Mouse (Mus musculus) heart, embryonic 11.5 days (tissue): ENCODE data around the gene Slitrk3. TPM values are rescaled to one million over a fixed set of nuclear protein-coding genes. Genes with fewer than 3 reads are reported as not detected.
"Not testable (repeated sequence)": the region's sequence is repeated elsewhere in the genome, so short reads cannot be mapped to it uniquely, and the experiment has no call there.

Experiments
- ATAC-seq: fragments of 200-750 bp; cut with Nextera tagmentation; replicated peaks from 2 replicates; pipeline ENCODE4 v1.8.0; 2017; ENCODE audit warnings: moderate library complexity; ENCODE audit not compliant: insufficient number of reproducible peaks, low FRiP score, low TSS enrichment
- H3K27ac ChIP-seq: fragments of 300-500 bp; sonication (generic); 2 replicates; pipeline ENCODE4 v1.5.1; 2014; ENCODE audit warnings: mild to moderate bottlenecking, low read depth, low read length
- H3K27me3 ChIP-seq: fragments of 300-500 bp; sonication (generic); 2 replicates; pipeline ENCODE4 v1.6.1; 2014; ENCODE audit warnings: mild to moderate bottlenecking, low read length, mixed read lengths; ENCODE audit not compliant: control insufficient read depth, insufficient read depth
- H3K36me3 ChIP-seq: fragments of 300-500 bp; sonication (generic); 2 replicates; pipeline ENCODE4 v1.6.1; 2014; ENCODE audit warnings: mild to moderate bottlenecking, low read length, moderate library complexity, mixed read lengths; ENCODE audit not compliant: control insufficient read depth, insufficient read depth
- H3K4me1 ChIP-seq: fragments of 300-500 bp; sonication (generic); 2 replicates; pipeline ENCODE4 v1.6.1; 2014; ENCODE audit warnings: low read length; ENCODE audit not compliant: control insufficient read depth, insufficient read depth
- H3K4me2 ChIP-seq: fragments of 300-500 bp; sonication (generic); 2 replicates; pipeline ENCODE4 v1.6.1; 2014; ENCODE audit warnings: mild to moderate bottlenecking, moderate library complexity
- H3K4me3 ChIP-seq: fragments of 300-500 bp; sonication (generic); 2 replicates; pipeline ENCODE4 v1.5.1; 2014; ENCODE audit warnings: low read depth, low read length
- H3K9ac ChIP-seq: fragments of 300-500 bp; sonication (generic); 2 replicates; pipeline ENCODE4 v1.6.1; 2014; ENCODE audit warnings: mild to moderate bottlenecking, low read depth, low read length, moderate library complexity
- H3K9me3 ChIP-seq: fragments of 300-500 bp; sonication (generic); replicated peaks from 2 replicates; pipeline ENCODE4 v1.6.1; 2016; ENCODE audit warnings: low read length; ENCODE audit not compliant: control insufficient read depth
- WGBS: fragments of 180-500 bp; shearing (Covaris S2); extraction: QIAGEN DNeasy Blood & Tissue Kit; methylation state at CpG from one replicate; pipeline ENCODE4 v1.1.7; 2014; ENCODE audit not compliant: insufficient replicate concordance; 5-methylcytosine and 5-hydroxymethylcytosine counted together
- polyA plus RNA-seq: library from polyadenylated mRNA; unstranded; fragments of >200 nt; fragmentation: Nextera tagmentation; extraction: Ambion mirVana; gene quantifications from 2 replicates; pipeline ENCODE4 v1.2.1, GENCODE M21; 2014

Slitrk3 gene
- polyA plus RNA-seq = 0.13 and 0.16 TPM in 2 replicates

GRCm38 (mm10) chr3:73057197-73057811, at the start of gene Slitrk3:
Slitrk3 (minus strand) TSS chr3:73057803.
- ATAC-seq = no peak; the same call in 1 of the 2 replicates
- H3K4me1 ChIP-seq = no peaks in the 10 kb centered on the region
- peak within 1 kb of the TSS; percentile 95 for H3K4me2 ChIP-seq
- under 1% methylated on average over 44 of the region's 44 CpGs for WGBS
- no peaks in the 10 kb centered on the region for H3K36me3 ChIP-seq
- H3K9ac ChIP-seq = no peak within 1 kb of the TSS
- no peak within 1 kb of the TSS for H3K27ac ChIP-seq
- no peaks in the 10 kb centered on the region for H3K9me3 ChIP-seq
- peak within 1 kb of the TSS; percentile 61 for H3K4me3 ChIP-seq
- H3K27me3 ChIP-seq = peaks cover 50% of the 10 kb centered on the region

GRCm38 (mm10) chr3:73094445-73094844, 36.8 kb upstream of the Slitrk3 start:
- not testable (repeated sequence) for H3K9ac ChIP-seq, H3K9me3 ChIP-seq, ATAC-seq, H3K27ac ChIP-seq, H3K36me3 ChIP-seq, H3K4me2 ChIP-seq, H3K27me3 ChIP-seq, H3K4me1 ChIP-seq, H3K4me3 ChIP-seq
- 90% methylated on average over 2 of the region's 2 CpGs for WGBS

- no peaks in the 10 kb centered on the region for H3K27me3 ChIP-seq
- H3K9ac ChIP-seq = no peak overlapping the region
- H3K27ac ChIP-seq = no peak overlapping the region
- H3K9me3 ChIP-seq = no peaks in the 10 kb centered on the region
- H3K4me3 ChIP-seq = no peak overlapping the region
- ATAC-seq = no peak
- no peaks in the 10 kb centered on the region for H3K4me1 ChIP-seq
- no peaks in the 10 kb centered on the region for H3K36me3 ChIP-seq
- H3K4me2 ChIP-seq = no peak overlapping the region
- 55% methylated on average over 5 of the region's 5 CpGs for WGBS
These were observed 27.0 kb upstream of the Slitrk3 start for GRCm38 (mm10) chr3:73084620-73085019.

DNA sequence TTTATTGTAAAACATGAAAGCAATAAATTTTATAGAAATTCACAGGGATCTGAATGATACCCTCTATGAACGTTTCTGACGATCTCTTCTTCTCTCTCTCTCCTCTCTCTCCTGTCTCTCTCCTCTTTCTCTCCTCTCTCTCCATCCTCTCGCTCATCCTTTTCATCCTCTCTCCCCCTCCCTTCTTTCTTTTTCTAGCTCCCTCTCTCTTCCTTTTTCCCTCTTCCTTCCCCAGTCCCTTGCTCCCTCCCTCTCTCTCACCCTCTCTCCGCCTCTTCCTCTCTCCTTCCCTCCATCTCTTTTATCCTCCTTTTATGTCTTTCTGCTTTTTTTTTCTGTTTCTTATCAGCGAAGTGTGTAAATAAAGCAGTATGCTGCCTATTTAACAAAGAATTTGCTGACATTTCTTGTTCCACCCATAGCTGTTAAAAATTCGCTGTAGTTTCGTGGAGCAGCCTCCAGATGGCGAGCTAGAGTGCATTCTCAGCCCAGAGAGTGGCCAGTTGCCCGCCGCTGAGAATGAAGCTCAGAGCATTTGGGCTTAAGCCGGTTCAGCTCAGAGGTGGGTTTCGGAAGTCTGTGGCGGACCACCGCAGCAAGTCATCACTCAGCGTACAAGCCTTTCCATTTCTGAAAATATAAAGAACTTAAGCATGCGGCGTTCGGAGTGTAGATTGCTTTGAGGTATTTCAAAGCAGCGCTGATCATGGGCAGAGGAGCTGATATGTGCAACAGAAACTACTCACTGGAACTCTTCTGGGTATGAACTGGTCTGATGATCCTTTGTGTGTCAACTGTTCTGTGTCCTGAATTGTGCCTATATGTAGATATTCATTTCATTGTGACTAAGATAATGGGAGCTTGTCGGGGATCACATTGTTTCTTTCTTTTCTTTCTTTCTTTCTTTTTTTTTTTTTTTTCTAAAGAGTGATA, 8.5 kb upstream of the Slitrk3 start:
- no peak overlapping the region for H3K27ac ChIP-seq
- no peaks in the 10 kb centered on the region for H3K36me3 ChIP-seq
- peak overlapping the region; percentile 56 for H3K4me2 ChIP-seq
- WGBS = 15% methylated on average over 20 of the region's 20 CpGs
- no peaks in the 10 kb centered on the region for H3K4me1 ChIP-seq
- no peaks in the 10 kb centered on the region for H3K9me3 ChIP-seq
- H3K27me3 ChIP-seq = peaks cover 13% of the 10 kb centered on the region
- peak overlapping the region; percentile 24 for H3K4me3 ChIP-seq
- ATAC-seq = no peak
- no peak overlapping the region for H3K9ac ChIP-seq

- H3K9me3 ChIP-seq = no peaks in the 10 kb centered on the region
- peaks cover 50% of the 10 kb centered on the region for H3K27me3 ChIP-seq
- 15% methylated on average over 4 of the region's 4 CpGs for whole genome bisulfite sequencing
- H3K36me3 ChIP-seq = no peaks in the 10 kb centered on the region
- no peak overlapping the region for H3K27ac ChIP-seq
- no peak overlapping the region for H3K9ac ChIP-seq
- no peaks in the 10 kb centered on the region for H3K4me1 ChIP-seq
- peak overlapping the region; percentile 29 for H3K4me2 ChIP-seq
- H3K4me3 ChIP-seq = peak overlapping the region; percentile 61; the same call in 1 of the 2 replicates
- no peak for ATAC-seq
These were observed 587 bp upstream of the Slitrk3 start for GRCm38 (mm10) chr3:73058190-73058589.

DNA sequence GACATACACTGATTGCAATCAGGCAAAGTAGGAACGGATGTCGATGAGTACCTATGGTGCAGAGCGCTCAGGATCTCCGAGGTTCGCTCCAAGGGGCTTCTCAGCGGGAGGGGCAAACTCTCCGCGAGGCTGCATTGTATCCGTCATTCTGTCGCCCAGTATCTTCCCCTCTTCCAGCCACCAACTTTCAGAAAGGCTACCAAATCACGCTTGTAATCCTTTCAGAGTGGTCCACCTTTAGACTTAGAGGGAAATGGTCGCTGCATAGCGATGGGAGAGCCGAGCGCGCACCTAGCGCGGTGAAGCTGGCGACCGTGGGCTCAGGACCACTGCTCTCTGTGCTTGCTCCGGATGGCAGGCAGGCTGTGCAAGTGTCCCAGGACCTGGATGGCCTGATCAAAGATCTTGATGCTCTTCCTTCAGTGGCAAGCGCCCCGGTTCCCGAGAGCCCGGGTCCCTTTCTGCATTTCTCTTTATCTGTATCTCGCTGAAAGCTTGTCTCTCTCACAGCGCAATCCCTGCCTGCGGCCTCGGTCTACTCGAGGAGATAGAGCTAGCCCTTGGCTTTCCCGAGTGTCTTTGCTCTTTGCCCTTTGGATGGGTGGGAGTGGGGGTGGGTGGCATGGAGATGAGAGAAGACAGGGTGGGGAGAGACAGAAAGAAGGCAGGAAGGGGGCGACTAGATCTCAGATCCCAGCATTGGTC, 959 bp downstream of the Slitrk3 start:
- Histone ChIP-seq H3K4me3 (peak overlapping the region; percentile 61), H3K4me2 (peak overlapping the region; percentile 95), H3K9me3 (no peaks in the 10 kb centered on the region), H3K27me3 (peaks cover 44% of the 10 kb centered on the region), H3K36me3 (no peaks in the 10 kb centered on the region), H3K4me1 (no peaks in the 10 kb centered on the region), H3K9ac (no peak overlapping the region), H3K27ac (no peak overlapping the region)
- no peak for ATAC-seq
- WGBS = under 1% methylated on average over 32 of the region's 32 CpGs

DNA sequence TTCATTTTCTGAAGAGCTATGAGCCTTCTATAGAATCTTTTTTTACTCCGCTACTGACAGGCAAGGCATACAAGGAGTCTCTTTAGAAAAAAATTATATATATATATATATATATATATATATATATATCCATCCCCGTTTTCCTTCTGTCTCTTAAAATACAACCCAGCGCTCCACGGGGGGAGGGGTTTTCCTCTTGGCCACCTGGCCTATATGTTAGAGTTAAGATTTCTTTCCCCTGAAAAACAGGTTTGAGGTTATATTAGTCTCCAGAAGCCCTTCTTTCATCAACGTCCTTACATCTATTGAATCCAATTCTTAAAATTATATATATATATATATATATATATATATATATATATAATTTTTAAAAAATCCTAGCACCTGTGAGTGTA, 1.6 kb downstream of the Slitrk3 start:
- ATAC-seq = no peak
- Histone ChIP-seq H3K4me3 (no peak overlapping the region), H3K9ac (no peak overlapping the region), H3K27me3 (peaks cover 45% of the 10 kb centered on the region), H3K27ac (no peak overlapping the region), H3K9me3 (no peaks in the 10 kb centered on the region), H3K4me1 (no peaks in the 10 kb centered on the region), H3K36me3 (no peaks in the 10 kb centered on the region), H3K4me2 (no peak overlapping the region)
- WGBS = 41% methylated on average over 5 of the region's 5 CpGs

DNA sequence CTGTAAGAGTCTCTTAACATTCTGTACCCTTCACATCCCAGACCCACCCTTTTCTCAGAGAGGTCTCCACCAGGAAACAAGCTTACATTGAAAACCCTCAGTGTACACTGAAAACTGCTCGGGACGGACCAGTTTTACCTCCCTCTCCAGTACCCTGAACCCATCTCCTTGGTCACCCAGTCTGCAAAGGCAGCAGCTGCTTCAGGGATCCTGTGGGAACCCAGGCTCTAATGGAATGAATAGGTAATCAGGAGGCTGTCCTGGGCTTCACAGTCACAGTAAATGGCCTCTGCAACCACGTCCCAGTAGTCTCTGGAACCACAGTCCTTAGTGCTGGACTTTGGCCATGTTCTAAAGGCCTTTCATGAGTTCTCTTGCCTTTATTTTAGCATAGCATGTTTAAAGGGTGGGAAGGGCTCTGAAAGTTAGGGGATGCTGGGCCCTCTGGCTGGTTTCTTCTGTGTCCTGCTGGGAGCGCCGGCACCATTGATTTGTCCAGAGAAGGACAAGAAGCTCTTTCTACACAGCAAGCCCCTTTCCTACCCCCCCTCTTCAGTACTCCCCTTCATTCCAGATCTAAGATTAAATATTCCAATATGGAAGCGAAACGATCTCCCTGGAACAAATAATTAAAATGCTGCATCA, 2.1 kb downstream of the Slitrk3 start:
- WGBS = 34% methylated on average over 7 of the region's 7 CpGs
- H3K27me3 ChIP-seq = peaks cover 46% of the 10 kb centered on the region

More for the DNA sequence above, 2.1 kb downstream of the Slitrk3 start:
- ATAC-seq = no peak
- no peaks in the 10 kb centered on the region for H3K36me3 ChIP-seq
- H3K4me1 ChIP-seq = no peaks in the 10 kb centered on the region
- H3K9ac ChIP-seq = no peak overlapping the region
- H3K4me2 ChIP-seq = no peak overlapping the region
- no peak overlapping the region for H3K27ac ChIP-seq
- H3K4me3 ChIP-seq = no peak overlapping the region
- H3K9me3 ChIP-seq = no peaks in the 10 kb centered on the region
